Mouse (Mus musculus) kidney, adult 9 months (tissue): ENCODE data around the gene Alox12.

Experiments
- DNase-seq: peaks from one replicate; pipeline ENCODE4 v3.0.0; 2022

The Alox12 gene

GRCm38 (mm10) chr11:70219873-70220272, 35.3 kb downstream of the Alox12 start:
- DNase-seq, result no peak

GRCm38 (mm10) chr11:70218741-70219470, 36.2 kb downstream of the Alox12 start:
- DNase-seq, result peak; percentile 51

GRCm38 (mm10) chr11:70218039-70218438, 37.1 kb downstream of the Alox12 start:
- DNase-seq, result peak; percentile 92

GRCm38 (mm10) chr11:70216103-70216502, 39.0 kb downstream of the Alox12 start:
- DNase-seq, result peak; percentile 13

- DNase-seq, result peak; percentile 79
These were observed 39.9 kb downstream of the Alox12 start for GRCm38 (mm10) chr11:70215301-70215700.

GRCm38 (mm10) chr11:70214856-70215209, 40.3 kb downstream of the Alox12 start:
- no peak for DNase-seq

- DNase-seq, result peak; percentile 88
These were observed 40.8 kb downstream of the Alox12 start for GRCm38 (mm10) chr11:70214191-70214855.

- peak; percentile 48 for DNase-seq
These were observed 41.4 kb downstream of the Alox12 start for GRCm38 (mm10) chr11:70213736-70214135.

GRCm38 (mm10) chr11:70212896-70213295, 42.3 kb downstream of the Alox12 start:
- peak; percentile 94 for DNase-seq

- DNase-seq, result peak; percentile 47
These were observed 42.7 kb downstream of the Alox12 start, which contains the start of gene Slc16a11 for GRCm38 (mm10) chr11:70212423-70212822. Gene Slc16a11, plus strand, starts transcription at chr11:70212752.

GRCm38 (mm10) chr11:70211972-70212371, 43.2 kb downstream of the Alox12 start:
- DNase-seq, result no peak

- DNase-seq, result peak; percentile 11
These were observed 44.5 kb downstream of the Alox12 start for GRCm38 (mm10) chr11:70210681-70211080.

- DNase-seq, result peak; percentile 42
These were observed 46.3 kb downstream of the Alox12 start for GRCm38 (mm10) chr11:70208778-70209388.

- peak; percentile 31 for DNase-seq
These were observed 47.9 kb downstream of the Alox12 start for GRCm38 (mm10) chr11:70207283-70207682.

GRCm38 (mm10) chr11:70206801-70207200, 48.4 kb downstream of the Alox12 start:
- no peak for DNase-seq

- DNase-seq, result peak; percentile 91
These were observed 53.5 kb downstream of the Alox12 start for GRCm38 (mm10) chr11:70201691-70202090.

- peak; percentile 37 for DNase-seq
These were observed 55.0 kb downstream of the Alox12 start for GRCm38 (mm10) chr11:70200036-70200608.

- DNase-seq, result no peak
These were observed 56.0 kb downstream of the Alox12 start for GRCm38 (mm10) chr11:70199107-70199506.

GRCm38 (mm10) chr11:70198332-70198731, 56.8 kb downstream of the Alox12 start:
- DNase-seq, result no peak

- DNase-seq, result peak; percentile 81
These were observed 61.5 kb downstream of the Alox12 start for GRCm38 (mm10) chr11:70193354-70194285.

- no peak for DNase-seq
These were observed 63.0 kb downstream of the Alox12 start for GRCm38 (mm10) chr11:70192157-70192556.
